Mouse (Mus musculus) CH12.LX (cell line): ENCODE data around the gene Coq4. TPM values are rescaled to one million over a fixed set of nuclear protein-coding genes. Genes with fewer than 3 reads are reported as not detected.

ENCODE experiments used
- DNase-seq: peaks from one replicate; pipeline ENCODE4 v3.0.0-alpha.2; 2013; ENCODE audit errors: extremely low read depth
- H3K27ac ChIP-seq: 2 replicates; pipeline ENCODE4 v1.5.1; 2012; ENCODE audit warnings: low read depth, mild to moderate bottlenecking, control low read depth, moderate library complexity; ENCODE audit not compliant: insufficient read depth
- H3K27me3 ChIP-seq: replicated peaks from 2 replicates; pipeline ENCODE3; 2012; ENCODE audit warnings: inconsistent platforms
- H3K36me3 ChIP-seq, 2 experiments: replicated peaks in 1 of 2; 2 replicates each; pipeline versions ENCODE3 to v1.6.1; 2012; ENCODE audit warnings: inconsistent platforms in 1 of 2, low read length in 1 of 2, mild to moderate bottlenecking in 1 of 2, mixed read lengths in 1 of 2, moderate library complexity in 1 of 2; ENCODE audit not compliant: control insufficient read depth in 1 of 2, insufficient read depth in 1 of 2
- H3K4me1 ChIP-seq, 2 experiments: 2 replicates each; pipeline ENCODE4 v1.6.1; 2012; ENCODE audit warnings: inconsistent platforms in 1 of 2, moderate library complexity in 1 of 2; ENCODE audit not compliant: insufficient read depth in 2 of 2, control insufficient read depth in 1 of 2
- H3K4me2 ChIP-seq: 2 replicates; pipeline ENCODE4 v1.6.1; 2012; ENCODE audit warnings: low read depth, mild to moderate bottlenecking, control low read depth; ENCODE audit not compliant: poor library complexity, insufficient read depth, severe bottlenecking
- H3K4me3 ChIP-seq, 3 experiments: fragments of 150-350 bp in 1 of 3; sonication (generic) in 1 of 3; replicated peaks in 1 of 3; 2 replicates each; pipeline versions ENCODE3 to v1.5.1; 2011 to 2012; ENCODE audit warnings: low read depth in 2 of 3, low read length in 2 of 3, mild to moderate bottlenecking in 2 of 3, moderate library complexity in 2 of 3, control low read depth in 1 of 3, improper control_type of control experiment in 1 of 3, inconsistent platforms in 1 of 3, mixed read lengths in 1 of 3; ENCODE audit not compliant: poor library complexity in 1 of 3
- H3K79me2 ChIP-seq: replicated peaks from 2 replicates; pipeline ENCODE4 v1.6.1; 2012; ENCODE audit warnings: mild to moderate bottlenecking, moderate library complexity; ENCODE audit not compliant: control insufficient read depth, poor library complexity, insufficient read depth, severe bottlenecking; ENCODE audit errors: extremely low read depth
- H3K9ac ChIP-seq: 2 replicates; pipeline ENCODE4 v1.6.1; 2012; ENCODE audit warnings: low read depth, mild to moderate bottlenecking, control low read depth, moderate library complexity; ENCODE audit not compliant: insufficient read depth
- H3K9me3 ChIP-seq: replicated peaks from 2 replicates; pipeline ENCODE3; 2012; ENCODE audit warnings: low read length, inconsistent platforms, mixed read lengths
- BHLHE40 ChIP-seq: IDR thresholded peaks from 2 replicates; pipeline ENCODE4 v1.6.1; 2011; ENCODE audit warnings: mild to moderate bottlenecking, low read depth, low read length, improper control_type of control experiment
- CHD1 ChIP-seq: IDR thresholded peaks from 2 replicates; pipeline ENCODE4 v1.6.1; 2012; ENCODE audit warnings: low read depth, low read length, improper control_type of control experiment, inconsistent platforms
- CHD2 ChIP-seq: IDR thresholded peaks from 2 replicates; pipeline ENCODE4 v1.6.1; 2011; ENCODE audit warnings: low read length, improper control_type of control experiment
- ELF1 ChIP-seq: IDR thresholded peaks from 2 replicates; pipeline ENCODE4 v1.6.1; 2014; ENCODE audit warnings: low read depth, mild to moderate bottlenecking, inconsistent platforms, low read length, improper control_type of control experiment
- EP300 ChIP-seq: IDR thresholded peaks from 2 replicates; pipeline ENCODE4 v1.6.1; 2011; ENCODE audit warnings: low read length, improper control_type of control experiment
- ETS1 ChIP-seq: conservative IDR thresholded peaks from 2 replicates; pipeline ENCODE4 v1.6.1; 2012; ENCODE audit warnings: low read depth, mild to moderate bottlenecking, inconsistent platforms, low read length, improper control_type of control experiment, moderate library complexity
- GABPA ChIP-seq: IDR thresholded peaks from 2 replicates; pipeline ENCODE4 v1.6.1; 2012; ENCODE audit warnings: low read depth, low read length, improper control_type of control experiment, inconsistent platforms; ENCODE audit not compliant: insufficient replicate concordance
- HCFC1 ChIP-seq: IDR thresholded peaks from 2 replicates; pipeline ENCODE4 v1.6.1; 2012; ENCODE audit warnings: low read depth, mild to moderate bottlenecking, inconsistent platforms, low read length, improper control_type of control experiment
- IRF4 ChIP-seq: IDR thresholded peaks from 2 replicates; pipeline ENCODE4 v1.6.1; 2014; ENCODE audit warnings: low read depth, mild to moderate bottlenecking, inconsistent platforms, low read length, improper control_type of control experiment
- KAT2A ChIP-seq: IDR thresholded peaks from 2 replicates; pipeline ENCODE4 v1.6.1; 2012; ENCODE audit warnings: low read length, improper control_type of control experiment, inconsistent platforms; ENCODE audit not compliant: insufficient replicate concordance
- MAFK ChIP-seq: IDR thresholded peaks from 2 replicates; pipeline ENCODE4 v1.6.1; 2011; ENCODE audit warnings: low read length, improper control_type of control experiment; ENCODE audit not compliant: insufficient replicate concordance
- MAZ ChIP-seq: IDR thresholded peaks from 2 replicates; pipeline ENCODE4 v1.6.1; 2012; ENCODE audit warnings: low read depth, mild to moderate bottlenecking, inconsistent platforms, low read length, improper control_type of control experiment, moderate library complexity
- MEF2A ChIP-seq: IDR thresholded peaks from 2 replicates; pipeline ENCODE4 v1.6.1; 2014; ENCODE audit warnings: low read depth, mild to moderate bottlenecking, inconsistent platforms, low read length, improper control_type of control experiment, borderline replicate concordance
- MXI1 ChIP-seq: IDR thresholded peaks from 2 replicates; pipeline ENCODE4 v1.6.1; 2011; ENCODE audit warnings: mild to moderate bottlenecking, low read depth, low read length, improper control_type of control experiment
- MYC ChIP-seq: IDR thresholded peaks from 2 replicates; pipeline ENCODE4 v1.6.1; 2011; ENCODE audit warnings: low read depth, mild to moderate bottlenecking, improper control_type of control experiment, low read length
- NELFE ChIP-seq: IDR thresholded peaks from 2 replicates; pipeline ENCODE4 v1.6.1; 2011; ENCODE audit warnings: low read depth, low read length, improper control_type of control experiment
- NRF1 ChIP-seq: IDR thresholded peaks from 2 replicates; pipeline ENCODE4 v1.6.1; 2014; ENCODE audit warnings: low read depth, mild to moderate bottlenecking, inconsistent platforms, low read length, improper control_type of control experiment, moderate library complexity
- POLR2A ChIP-seq: IDR thresholded peaks from 2 replicates; pipeline ENCODE4 v1.6.1; 2011; ENCODE audit warnings: low read depth, mild to moderate bottlenecking, improper control_type of control experiment, low read length
- POLR2AphosphoS2 ChIP-seq: IDR thresholded peaks from 2 replicates; pipeline ENCODE4 v1.6.1; 2011; ENCODE audit warnings: low read depth, low read length, improper control_type of control experiment
- RAD21 ChIP-seq: IDR thresholded peaks from 2 replicates; pipeline ENCODE4 v1.6.1; 2011; ENCODE audit warnings: low read depth, mild to moderate bottlenecking, low read length, improper control_type of control experiment, moderate library complexity
- RCOR1 ChIP-seq: conservative IDR thresholded peaks from 2 replicates; pipeline ENCODE4 v1.6.1; 2012; ENCODE audit warnings: low read depth, mild to moderate bottlenecking, inconsistent platforms, low read length, improper control_type of control experiment
- SIN3A ChIP-seq: IDR thresholded peaks from 2 replicates; pipeline ENCODE4 v1.6.1; 2012; ENCODE audit warnings: low read length, improper control_type of control experiment, inconsistent platforms
- TBP ChIP-seq: conservative IDR thresholded peaks from 2 replicates; pipeline ENCODE4 v1.6.1; 2011; ENCODE audit warnings: low read depth, low read length, improper control_type of control experiment
- USF1 ChIP-seq: IDR thresholded peaks from 2 replicates; pipeline ENCODE4 v1.6.1; 2014; ENCODE audit warnings: low read depth, mild to moderate bottlenecking, inconsistent platforms, low read length, improper control_type of control experiment
- USF2 ChIP-seq: conservative IDR thresholded peaks from 2 replicates; pipeline ENCODE4 v1.6.1; 2011; ENCODE audit warnings: low read depth, low read length, improper control_type of control experiment
- ZC3H11A ChIP-seq: IDR thresholded peaks from 2 replicates; pipeline ENCODE4 v1.6.1; 2012; ENCODE audit warnings: low read depth, mild to moderate bottlenecking, inconsistent platforms, low read length, improper control_type of control experiment
- ZKSCAN1 ChIP-seq: IDR thresholded peaks from 2 replicates; pipeline ENCODE4 v1.6.1; 2012; ENCODE audit warnings: low read depth, inconsistent platforms, low read length, improper control_type of control experiment, borderline replicate concordance
- ZMIZ1 ChIP-seq: IDR thresholded peaks from 2 replicates; pipeline ENCODE4 v1.6.1; 2012; ENCODE audit warnings: low read depth, mild to moderate bottlenecking, inconsistent platforms, low read length, improper control_type of control experiment
- ZNF384 ChIP-seq: IDR thresholded peaks from 2 replicates; pipeline ENCODE4 v1.6.1; 2012; ENCODE audit warnings: low read depth, low read length, improper control_type of control experiment, inconsistent platforms
- dilution Hi-C: fragments of 300-500 bp; cut with MboI; formaldehyde crosslinking; loops from 2 replicates; pipeline ENCODE4 v1.14.3; 2020; ENCODE audit warnings: low sequenced_read_pairs; ENCODE audit not compliant: extremely low pct_unique_long_range_greater_than_20kb, extremely low pct_ligation_motif_present
- in situ Hi-C: fragments of 300-500 bp; cut with MboI; formaldehyde crosslinking; loops from 3 replicates; pipeline ENCODE4 v1.14.3; 2019; ENCODE audit warnings: low sequenced_read_pairs, low pct_ligation_motif_present, low pct_unique_long_range_greater_than_20kb, mixed read lengths
- polyA plus RNA-seq: library from polyadenylated mRNA; unstranded; fragments of >175 nt; gene quantifications from 2 replicates; pipeline ENCODE4 v1.2.1, GENCODE M21; 2012; ENCODE audit warnings: low read depth; ENCODE audit not compliant: insufficient read length
- total RNA-seq, 2 experiments: library from RNA; depleted of rRNA; stranded (reverse); fragments of 300-350 nt in 1 of 2; fragments of >200 nt in 1 of 2; gene quantifications; 2 replicates each; pipeline ENCODE4 v1.2.3; 2012 to 2014

The Coq4 gene
- total and polyA plus RNA-seq, 3 experiments = 19.1 to 25.2 (median 21.5) TPM

- H3K4me2 ChIP-seq = no peak overlapping the region
- no peak overlapping the region for H3K27ac ChIP-seq
- no peak overlapping the region for H3K4me3 ChIP-seq
- H3K27me3 ChIP-seq = no peaks in the 10 kb centered on the region
- dilution Hi-C loops = no loop called here
- in situ Hi-C loops = no loop called here
- no peak overlapping the region for H3K9ac ChIP-seq
- peaks cover 45 to 88% of the 10 kb centered on the region in 2 experiments for H3K36me3 ChIP-seq
- H3K79me2 ChIP-seq = no peaks in the 10 kb centered on the region
- no peak for DNase-seq
- 0 out of 4 replicates have a peak, but pooled peaks cover 0 to under 1% of the 10 kb centered on the region in 2 experiments for H3K4me1 ChIP-seq
- TF ChIP-seq MAZ = no peak
- no peak for TF ChIP-seq RAD21
- TF ChIP-seq NELFE = no peak
- TF ChIP-seq NRF1 = no peak
- TF ChIP-seq TBP = no peak
- TF ChIP-seq ZMIZ1 = no peak
- no peak for TF ChIP-seq CHD1
- no peak for TF ChIP-seq USF2
- TF ChIP-seq BHLHE40 = no peak
- TF ChIP-seq IRF4 = no peak
- no peak for TF ChIP-seq KAT2A
- no peak for TF ChIP-seq ELF1
- no peak for TF ChIP-seq ZNF384
- no peak for TF ChIP-seq SIN3A
- no peak for TF ChIP-seq ZC3H11A
- no peak for TF ChIP-seq ZKSCAN1
- no peak for TF ChIP-seq USF1
- TF ChIP-seq MXI1 = no peak
- TF ChIP-seq MYC = no peak
- TF ChIP-seq MAFK = no peak
- TF ChIP-seq, all 38 proteins: peak for 0
- H3K9me3 ChIP-seq = no peaks in the 10 kb centered on the region
Observed at GRCm38 (mm10) chr2:29844661-29845060, 57.4 kb downstream of the Coq4 start.

- Histone ChIP-seq H3K4me2 (no peak overlapping the region), H3K4me1 (0 out of 4 replicates have a peak, but pooled peaks cover 3% of the 10 kb centered on the region in 2 experiments), H3K27ac (no peak overlapping the region), H3K9me3 (no peaks in the 10 kb centered on the region), H3K79me2 (no peaks in the 10 kb centered on the region), H3K9ac (no peak overlapping the region), H3K27me3 (no peaks in the 10 kb centered on the region), H3K4me3 (no peak overlapping the region)
- in situ Hi-C loops (no loop called here), dilution Hi-C loops (no loop called here)
- no peak for DNase-seq
- TF ChIP-seq SIN3A (no peak), MXI1 (no peak), POLR2AphosphoS2 (no peak), NRF1 (no peak), CHD2 (no peak), ZMIZ1 (no peak), POLR2A (no peak), EP300 (no peak), ZNF384 (no peak), HCFC1 (no peak), MAFK (no peak), GABPA (no peak), USF2 (no peak), MAZ (no peak), ETS1 (no peak), ELF1 (no peak), RCOR1 (no peak), MEF2A (no peak)
- TF ChIP-seq, all 38 proteins: peak for 0
- H3K36me3 ChIP-seq = peaks cover 45 to 80% of the 10 kb centered on the region in 2 experiments
Observed at GRCm38 (mm10) chr2:29845636-29846035, 58.3 kb downstream of the Coq4 start.
